Mouse (Mus musculus) retina, postnatal 1 day (tissue): Measurements from ENCODE around the gene Vmn1r72.
"Not testable (repeated sequence)": the region's sequence is repeated elsewhere in the genome, so short reads cannot be mapped to it uniquely, and the experiment has no call there.

Experiments
- DNase-seq: peaks from one replicate; pipeline ENCODE4 v3.0.0-alpha.2; 2012

Gene Vmn1r72

GRCm38 (mm10) chr7:11680047-11680446 lies at the start of gene Vmn1r72:
TSS of gene Vmn1r72 (minus strand) at chr7:11680147.
- not testable (repeated sequence) for DNase-seq

GRCm38 (mm10) chr7:11617082-11617481 lies 62.9 kb downstream of the Vmn1r72 start:
- peak; percentile 0 for DNase-seq
